Mouse (Mus musculus) inflammation-experienced regulatory T-cells, adult 6 months (primary cell): Measurements from ENCODE around the gene Olfr705. TPM values are rescaled to one million over a fixed set of nuclear protein-coding genes. Genes with fewer than 3 reads are reported as not detected.
"Not testable (repeated sequence)": the region's sequence is repeated elsewhere in the genome, so short reads cannot be mapped to it uniquely, and the experiment has no call there.

Source experiments
- ATAC-seq: one replicate; pipeline ENCODE4 v1.8.0; 2017
- polyA plus RNA-seq, 3 experiments: library from polyadenylated mRNA; unstranded; fragments of 100-300 nt; shearing (Covaris generic); gene quantifications; one replicate each; pipeline ENCODE4 v1.2.1; 2017

The Olfr705 gene
- polyA plus RNA-seq: not detected

- ATAC-seq: no peak
Observed at GRCm38 (mm10) chr7:106876791-106877190, at the start of gene Olfr705. Olfr705 (minus strand) TSS chr7:106876891.

DNA sequence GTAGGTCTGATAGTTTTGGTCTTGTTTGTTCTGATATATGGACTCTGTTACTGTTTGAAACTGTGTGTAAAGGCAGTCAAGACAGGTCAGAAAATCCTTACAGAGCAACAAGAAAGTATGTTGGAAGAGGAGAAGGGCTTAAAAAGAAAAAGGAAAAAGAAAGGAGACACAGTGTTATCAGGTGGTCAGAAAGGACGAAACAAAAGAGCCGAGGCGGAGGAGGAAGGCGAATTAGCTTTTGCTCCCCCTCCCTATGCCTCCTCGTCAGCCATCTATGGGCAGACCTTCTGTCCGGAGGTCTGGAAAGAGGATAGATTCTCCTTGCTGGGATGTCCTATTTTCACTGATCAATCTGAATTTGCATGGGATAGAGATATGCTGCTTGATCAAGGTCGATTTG lies 44.3 kb upstream of the Olfr705 start:
- ATAC-seq: not testable (repeated sequence)

- ATAC-seq: no peak
Observed at GRCm38 (mm10) chr7:106907676-106908075, 31.0 kb upstream of the Olfr705 start, which contains the start of gene Olfr1532-ps1. Olfr1532-ps1 (plus strand) TSS chr7:106908001.

DNA sequence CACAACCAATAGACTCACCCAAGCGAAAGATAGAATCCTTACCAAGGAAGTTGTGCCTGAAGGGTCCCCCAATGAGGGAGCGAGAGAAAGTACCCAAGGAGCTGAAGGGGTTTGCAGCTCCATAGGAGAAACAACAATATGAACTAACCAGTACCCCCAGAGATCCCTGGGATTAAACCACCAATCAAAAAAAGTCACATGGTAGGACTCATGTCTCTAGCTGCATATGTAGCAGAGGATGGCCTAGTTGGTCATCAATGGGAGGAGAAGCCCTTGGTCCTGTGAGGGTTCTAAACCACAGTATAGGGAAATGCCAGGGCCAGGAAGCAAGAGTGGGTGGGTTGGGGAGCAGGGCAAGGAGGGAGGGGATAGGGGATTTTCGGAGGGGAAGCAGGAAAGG lies 24.4 kb upstream of the Olfr705 start, which contains the start of gene Olfr707:
Gene Olfr707, minus strand, starts transcription at position 101 of the 400 bp plus-strand sequence.
- ATAC-seq: not testable (repeated sequence)

GRCm38 (mm10) chr7:106888062-106888461 lies 11.4 kb upstream of the Olfr705 start, which contains the start of gene Olfr706:
Olfr706 (minus strand) TSS chr7:106888162.
- ATAC-seq: no peak

- no peak for ATAC-seq
Observed at GRCm38 (mm10) chr7:106862885-106863284, 13.8 kb downstream of the Olfr705 start, which contains the start of gene Olfr704. Olfr704 (plus strand) TSS chr7:106863185.

DNA sequence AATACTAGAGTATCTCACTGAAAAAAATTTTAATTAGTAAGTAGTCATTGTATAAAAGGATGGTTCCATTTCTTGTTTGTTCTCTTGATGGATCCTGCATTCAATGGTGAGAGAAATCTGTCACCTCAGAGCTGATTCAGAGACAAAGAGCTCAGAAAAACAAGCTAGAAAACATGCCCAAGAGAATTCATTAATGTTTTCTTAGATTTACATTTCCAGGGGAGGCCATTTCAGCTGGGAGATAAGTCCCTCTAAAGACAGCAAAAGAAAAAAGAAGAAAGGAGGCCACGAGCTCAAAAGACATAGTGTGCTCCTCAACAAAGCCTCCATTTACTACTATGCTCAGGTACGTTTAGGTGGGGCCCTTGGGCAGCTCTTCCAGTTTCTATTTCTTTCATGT lies 33.6 kb downstream of the Olfr705 start, which contains the start of gene Olfr703:
Gene Olfr703, plus strand, starts transcription at position 301 of the 400 bp plus-strand sequence.
- ATAC-seq: no peak

- no peak for ATAC-seq
Observed at GRCm38 (mm10) chr7:106833793-106834192, 42.9 kb downstream of the Olfr705 start, which contains the start of gene Olfr702. Olfr702 (minus strand) TSS chr7:106833893.

Other genes starting within 250 kb of the Olfr705 start
- not detected for gene Olfr693, start 196.3 kb downstream of the Olfr705 start, polyA plus RNA-seq
- not detected for gene Olfr694, start 185.1 kb downstream of the Olfr705 start, polyA plus RNA-seq
- not detected for gene Olfr695, start 160.5 kb downstream of the Olfr705 start, polyA plus RNA-seq
- gene Olfr697, start 134.4 kb downstream of the Olfr705 start, polyA plus RNA-seq: not detected
- gene Olfr698, start 121.5 kb downstream of the Olfr705 start, polyA plus RNA-seq: not detected
- gene Olfr699, start 83.7 kb downstream of the Olfr705 start, polyA plus RNA-seq: under 1 TPM in 1 of 3 experiments, not detected in 2; 0.15 TPM
- not detected for gene Olfr700, start 68.1 kb downstream of the Olfr705 start, polyA plus RNA-seq
- gene Olfr701, start 62.8 kb downstream of the Olfr705 start, polyA plus RNA-seq: not detected
- not detected for gene Olfr702, start 43.0 kb downstream of the Olfr705 start, polyA plus RNA-seq
- gene Olfr703, start 33.5 kb downstream of the Olfr705 start, polyA plus RNA-seq: not detected
- not detected for gene Olfr704, start 13.7 kb downstream of the Olfr705 start, polyA plus RNA-seq
- not detected for gene Olfr706, start 11.3 kb upstream of the Olfr705 start, polyA plus RNA-seq
- not detected for gene Olfr707, start 24.4 kb upstream of the Olfr705 start, polyA plus RNA-seq
- not detected for gene Olfr1532-ps1, start 31.1 kb upstream of the Olfr705 start, polyA plus RNA-seq
- gene Olfr709-ps1, start 55.3 kb upstream of the Olfr705 start, polyA plus RNA-seq: not detected
- gene Olfr710, start 71.4 kb upstream of the Olfr705 start, polyA plus RNA-seq: not detected
- not detected for gene Olfr6, start 87.0 kb upstream of the Olfr705 start, polyA plus RNA-seq
- not detected for gene Olfr711, start 98.6 kb upstream of the Olfr705 start, polyA plus RNA-seq
- gene Olfr2, start 129.2 kb upstream of the Olfr705 start, polyA plus RNA-seq: not detected
- not detected for gene Olfr713, start 154.3 kb upstream of the Olfr705 start, polyA plus RNA-seq
- not detected for gene Olfr714, start 194.1 kb upstream of the Olfr705 start, polyA plus RNA-seq
- not detected for gene Olfr17, start 216.3 kb upstream of the Olfr705 start, polyA plus RNA-seq
- gene Olfr715b, start 233.5 kb upstream of the Olfr705 start, polyA plus RNA-seq: under 1 TPM in 1 of 3 experiments, not detected in 2; 0.17 TPM